Mouse (Mus musculus) kidney, adult 9 months (tissue): ENCODE measurements around the gene Creld2.

Experiments used
- DNase-seq: peaks from one replicate; pipeline ENCODE4 v3.0.0; 2022

Creld2 gene

DNA sequence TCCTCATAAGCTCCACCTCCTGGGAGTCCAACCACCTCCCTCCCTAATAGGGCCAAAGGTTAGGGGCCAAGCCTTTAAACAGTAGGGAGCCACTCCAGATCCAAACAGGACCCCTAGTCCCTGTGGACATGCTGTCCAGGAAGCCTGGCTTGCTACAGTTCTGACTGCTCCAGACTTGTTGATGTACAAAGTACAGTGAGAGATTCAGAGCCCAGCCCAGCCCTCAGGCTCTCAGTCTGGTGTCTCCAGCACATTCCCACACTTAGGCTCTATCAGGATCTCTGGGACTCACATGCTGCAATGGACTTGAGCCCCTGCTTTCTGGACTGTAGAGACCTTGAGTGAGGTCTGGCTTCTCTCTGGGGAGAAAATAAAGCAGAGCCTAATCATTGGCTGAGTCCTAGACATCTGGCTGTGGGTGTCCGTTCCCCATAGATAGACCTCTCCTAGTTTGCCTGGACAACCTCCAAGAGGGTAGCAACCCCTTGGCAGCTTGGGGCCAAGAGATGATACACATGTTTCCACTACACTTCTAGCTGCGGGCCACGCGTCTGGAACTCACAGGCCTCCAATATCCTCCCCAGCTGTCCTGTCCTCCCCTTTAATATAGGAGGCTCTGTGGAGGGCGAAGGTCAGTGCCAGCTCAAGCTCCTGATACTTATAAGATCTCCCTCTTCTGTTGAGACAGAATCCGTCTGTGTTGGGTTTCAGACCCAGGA lies 48.7 kb downstream of the Creld2 start:
- peak; percentile 89 for DNase-seq

DNA sequence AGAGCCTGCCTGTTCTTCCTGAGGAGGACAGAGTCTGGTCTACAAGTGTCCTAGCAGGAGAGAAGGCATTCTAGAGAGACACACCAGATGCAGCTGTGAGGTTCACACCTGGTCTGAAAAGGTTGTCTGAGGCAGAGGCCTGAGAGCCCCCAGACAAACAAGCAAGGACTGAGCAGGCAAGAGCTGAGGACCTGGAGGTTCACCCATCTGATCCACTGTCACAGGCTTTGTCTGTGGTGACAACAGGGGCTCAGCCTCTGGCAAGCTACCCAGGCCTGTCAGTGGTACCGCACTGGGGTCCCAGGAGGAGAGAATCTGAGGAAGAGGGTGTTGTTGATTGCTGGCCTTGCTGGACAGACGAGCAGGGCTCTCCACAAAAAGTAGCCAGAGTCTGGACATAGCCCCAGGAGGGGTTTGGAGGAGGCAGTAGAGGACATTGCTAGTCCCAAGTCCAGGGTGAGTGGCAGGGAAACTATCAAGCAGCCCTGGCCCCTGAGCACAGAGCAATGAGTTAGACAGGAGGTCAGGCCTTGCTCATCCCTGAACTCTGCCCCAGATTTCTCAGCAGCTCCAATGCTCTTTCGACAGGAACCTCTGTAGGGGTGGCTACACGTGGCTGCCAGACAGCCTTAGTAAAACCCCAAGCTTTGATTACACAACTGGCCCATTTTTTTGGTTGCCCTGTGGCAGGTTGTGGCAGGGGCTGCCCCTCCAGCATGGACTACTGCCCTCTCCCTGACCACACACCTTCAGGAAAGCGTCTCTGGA lies 51.2 kb downstream of the Creld2 start:
- peak; percentile 95 for DNase-seq

- no peak for DNase-seq
Measured at GRCm38 (mm10) chr15:88874061-88874460, 54.6 kb downstream of the Creld2 start.

- no peak for DNase-seq
Measured at GRCm38 (mm10) chr15:88874477-88874876, 55.0 kb downstream of the Creld2 start.

GRCm38 (mm10) chr15:88875625-88876081 lies 56.2 kb downstream of the Creld2 start:
- peak; percentile 97 for DNase-seq
